Mouse (Mus musculus): ENCODE results near the gene Bok.

The Bok gene

GRCm38 (mm10) chr1:93741987-93742386 lies 56.5 kb downstream of the Bok start:
- no peak for DNase-seq (ENCODE audit: low read depth, low spot score)

GRCm38 (mm10) chr1:93742910-93743309 lies 57.5 kb downstream of the Bok start:
- no peak for DNase-seq (ENCODE audit: low read depth, low spot score)

Data from brain, embryonic 18.5 days (tissue).